Mouse (Mus musculus): Measurements from ENCODE around the gene Rbpj. TPM values are rescaled to one million over a fixed set of nuclear protein-coding genes. Genes with fewer than 3 reads are reported as not detected.
A peak's percentile ranks its signal among the peaks of the same experiment; 100 is the strongest.
"Not testable (repeated sequence)": the region's sequence is repeated elsewhere in the genome, so short reads cannot be mapped to it uniquely, and the experiment has no call there.

Gene Rbpj
- total and polyA plus RNA-seq, 2 experiments = 4.2 to 9.6 TPM

DNA sequence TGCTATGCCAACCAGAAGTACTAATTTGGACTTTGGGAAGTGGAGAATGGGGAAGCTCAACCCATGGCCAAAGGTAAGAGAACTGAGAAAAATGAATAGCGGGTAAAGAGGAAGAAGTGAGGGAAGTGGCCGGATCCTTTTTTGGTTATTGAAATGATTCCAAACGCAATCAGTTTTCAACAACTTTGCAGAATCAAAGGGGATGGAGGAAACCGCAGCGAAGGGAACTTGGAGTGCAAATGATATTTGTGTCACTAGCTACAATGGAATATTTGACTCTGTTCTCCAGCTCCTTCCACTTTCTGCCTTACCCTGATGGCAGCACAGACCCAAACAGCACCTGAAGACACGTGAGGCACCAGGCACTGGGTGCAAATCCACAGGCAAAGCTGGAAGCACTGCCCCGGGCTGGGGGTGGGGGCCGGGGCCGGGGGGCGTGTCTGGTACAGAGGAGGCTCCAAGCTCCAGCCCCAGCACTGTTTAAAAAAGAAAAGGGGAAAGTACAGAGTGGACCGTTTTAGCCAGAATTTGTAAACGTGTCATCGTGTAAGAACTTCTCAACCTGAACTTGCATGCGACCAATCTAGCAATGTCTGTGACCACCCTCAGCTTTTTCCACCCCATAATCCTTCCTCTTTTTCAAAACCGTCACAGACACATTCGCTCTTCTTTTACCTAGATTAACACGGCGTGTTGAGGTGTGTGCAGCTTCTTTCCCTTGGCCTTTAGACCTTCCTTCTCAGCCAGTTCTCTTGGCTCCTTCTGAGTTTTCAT is 74.1 kb downstream of the Rbpj start:
- no peak for TF ChIP-seq CTCF (IDR thresholded peaks at IDR 0.05; ENCODE audit: low read depth, low read length)
- no peak for TF ChIP-seq POLR2A (IDR thresholded peaks at IDR 0.05; ENCODE audit: extremely low read depth, insufficient read depth, low read length)
- H3K79me2 ChIP-seq (ENCODE audit: control insufficient read depth, insufficient read depth, low read length) = no peaks in the 10 kb centered on the region
- no peak overlapping the region for H3K9ac ChIP-seq (ENCODE audit: low read depth, low read length)
- no peaks in the 10 kb centered on the region for H3K4me1 ChIP-seq (ENCODE audit: control insufficient read depth, insufficient read depth, low read length)
- no peak overlapping the region for H3K27ac ChIP-seq (replicated peaks; ENCODE audit: insufficient read depth, low read depth, low read length)
- H3K27me3 ChIP-seq (ENCODE audit: control insufficient read depth, insufficient read depth, low read length) = no peaks in the 10 kb centered on the region
- H3K36me3 ChIP-seq (ENCODE audit: control insufficient read depth, insufficient read depth, low read length) = no peaks in the 10 kb centered on the region
- H3K4me3 ChIP-seq (ENCODE audit: insufficient read depth, low read depth, low read length) = no peak overlapping the region
- WGBS = 72% methylated on average over 18 of the region's 18 CpGs
- DNase-seq (ENCODE audit: extremely low read depth, low read depth, low spot score) = peak; percentile 22

GRCm38 (mm10) chr5:53542073-53542472 is 76.1 kb downstream of the Rbpj start:
- no peaks in the 10 kb centered on the region for H3K79me2 ChIP-seq (ENCODE audit: control insufficient read depth, insufficient read depth, low read length)
- H3K27me3 ChIP-seq (ENCODE audit: control insufficient read depth, insufficient read depth, low read length) = no peaks in the 10 kb centered on the region
- no peak for DNase-seq (ENCODE audit: extremely low read depth, low read depth, low spot score)
- WGBS = 28% methylated on average over 1 of the region's 1 CpGs
- no peak overlapping the region for H3K27ac ChIP-seq (replicated peaks; ENCODE audit: insufficient read depth, low read depth, low read length)
- no peak overlapping the region for H3K9ac ChIP-seq (ENCODE audit: low read depth, low read length)
- H3K4me1 ChIP-seq (ENCODE audit: control insufficient read depth, insufficient read depth, low read length) = no peaks in the 10 kb centered on the region
- no peaks in the 10 kb centered on the region for H3K36me3 ChIP-seq (ENCODE audit: control insufficient read depth, insufficient read depth, low read length)
- TF ChIP-seq CTCF (IDR thresholded peaks at IDR 0.05; ENCODE audit: low read depth, low read length) (no peak), POLR2A (IDR thresholded peaks at IDR 0.05; ENCODE audit: extremely low read depth, insufficient read depth, low read length) (no peak)
- no peak overlapping the region for H3K4me3 ChIP-seq (ENCODE audit: insufficient read depth, low read depth, low read length)

DNA sequence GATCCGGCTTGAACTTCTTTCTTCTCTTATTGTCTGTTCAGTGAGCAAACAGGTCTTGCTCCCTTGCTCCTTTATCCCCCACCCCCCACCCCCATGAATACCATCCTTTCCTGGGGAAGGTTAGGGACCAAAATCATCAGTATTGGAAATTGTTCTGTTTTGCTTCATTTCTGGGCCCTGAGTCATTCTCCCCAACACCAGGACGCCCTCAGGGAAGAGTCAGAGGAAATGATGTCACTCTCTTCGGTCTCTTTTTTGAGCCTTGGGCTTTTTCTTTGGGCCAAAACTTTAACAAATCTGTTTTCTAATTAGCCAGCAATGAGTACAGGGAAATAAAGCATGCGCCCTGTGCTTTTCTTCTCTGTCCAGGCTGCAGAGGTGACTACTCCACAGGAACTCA is 77.4 kb downstream of the Rbpj start:
- Histone ChIP-seq H3K79me2 (ENCODE audit: control insufficient read depth, insufficient read depth, low read length) (no peaks in the 10 kb centered on the region), H3K27ac (replicated peaks; ENCODE audit: insufficient read depth, low read depth, low read length) (no peak overlapping the region), H3K9ac (ENCODE audit: low read depth, low read length) (no peak overlapping the region), H3K27me3 (ENCODE audit: control insufficient read depth, insufficient read depth, low read length) (no peaks in the 10 kb centered on the region), H3K4me1 (ENCODE audit: control insufficient read depth, insufficient read depth, low read length) (no peaks in the 10 kb centered on the region), H3K4me3 (ENCODE audit: insufficient read depth, low read depth, low read length) (no peak overlapping the region), H3K36me3 (ENCODE audit: control insufficient read depth, insufficient read depth, low read length) (no peaks in the 10 kb centered on the region)
- no peak for DNase-seq (ENCODE audit: extremely low read depth, low read depth, low spot score)
- WGBS = 70% methylated on average over 4 of the region's 4 CpGs
- TF ChIP-seq CTCF (IDR thresholded peaks at IDR 0.05; ENCODE audit: low read depth, low read length) (no peak), POLR2A (IDR thresholded peaks at IDR 0.05; ENCODE audit: extremely low read depth, insufficient read depth, low read length) (no peak)

DNA sequence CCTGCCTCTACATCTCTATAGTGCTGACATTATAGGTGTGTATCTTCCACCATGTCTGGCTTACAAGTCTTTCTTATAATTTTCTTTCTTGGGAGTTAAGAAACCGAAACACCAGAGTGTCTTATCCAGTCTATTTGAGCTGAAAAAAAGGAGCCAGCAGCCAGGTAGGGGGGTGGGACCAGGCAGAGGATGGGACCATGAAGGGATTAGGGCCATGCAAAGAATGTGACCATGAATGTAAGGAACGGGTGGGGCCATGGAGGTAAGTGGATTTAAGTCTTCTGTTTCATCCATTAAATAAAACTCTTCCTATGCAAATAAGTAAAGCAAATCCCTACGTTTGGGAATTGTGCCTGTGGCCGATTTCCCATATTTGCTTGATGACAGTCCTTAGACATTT is 78.0 kb downstream of the Rbpj start:
- Histone ChIP-seq H3K9ac (ENCODE audit: low read depth, low read length) (no peak overlapping the region), H3K4me1 (ENCODE audit: control insufficient read depth, insufficient read depth, low read length) (no peaks in the 10 kb centered on the region), H3K36me3 (ENCODE audit: control insufficient read depth, insufficient read depth, low read length) (no peaks in the 10 kb centered on the region), H3K27ac (replicated peaks; ENCODE audit: insufficient read depth, low read depth, low read length) (no peak overlapping the region), H3K27me3 (ENCODE audit: control insufficient read depth, insufficient read depth, low read length) (no peaks in the 10 kb centered on the region), H3K79me2 (ENCODE audit: control insufficient read depth, insufficient read depth, low read length) (no peaks in the 10 kb centered on the region), H3K4me3 (ENCODE audit: insufficient read depth, low read depth, low read length) (no peak overlapping the region)
- no peak for TF ChIP-seq POLR2A (IDR thresholded peaks at IDR 0.05; ENCODE audit: extremely low read depth, insufficient read depth, low read length)
- no peak for TF ChIP-seq CTCF (IDR thresholded peaks at IDR 0.05; ENCODE audit: low read depth, low read length)
- no peak for DNase-seq (ENCODE audit: extremely low read depth, low read depth, low spot score)
- 86% methylated on average over 4 of the region's 4 CpGs for WGBS

- H3K9ac ChIP-seq (ENCODE audit: low read depth, low read length) = no peak overlapping the region
- TF ChIP-seq POLR2A (IDR thresholded peaks at IDR 0.05; ENCODE audit: extremely low read depth, insufficient read depth, low read length) = no peak
- no peak overlapping the region for H3K27ac ChIP-seq (replicated peaks; ENCODE audit: insufficient read depth, low read depth, low read length)
- 87% methylated on average over 6 of the region's 6 CpGs for WGBS
- no peak overlapping the region for H3K4me3 ChIP-seq (ENCODE audit: insufficient read depth, low read depth, low read length)
- no peaks in the 10 kb centered on the region for H3K4me1 ChIP-seq (ENCODE audit: control insufficient read depth, insufficient read depth, low read length)
- no peak for DNase-seq (ENCODE audit: extremely low read depth, low read depth, low spot score)
- H3K27me3 ChIP-seq (ENCODE audit: control insufficient read depth, insufficient read depth, low read length) = no peaks in the 10 kb centered on the region
- no peaks in the 10 kb centered on the region for H3K36me3 ChIP-seq (ENCODE audit: control insufficient read depth, insufficient read depth, low read length)
- H3K79me2 ChIP-seq (ENCODE audit: control insufficient read depth, insufficient read depth, low read length) = no peaks in the 10 kb centered on the region
Observed at GRCm38 (mm10) chr5:53546440-53546839, 80.5 kb downstream of the Rbpj start.

DNA sequence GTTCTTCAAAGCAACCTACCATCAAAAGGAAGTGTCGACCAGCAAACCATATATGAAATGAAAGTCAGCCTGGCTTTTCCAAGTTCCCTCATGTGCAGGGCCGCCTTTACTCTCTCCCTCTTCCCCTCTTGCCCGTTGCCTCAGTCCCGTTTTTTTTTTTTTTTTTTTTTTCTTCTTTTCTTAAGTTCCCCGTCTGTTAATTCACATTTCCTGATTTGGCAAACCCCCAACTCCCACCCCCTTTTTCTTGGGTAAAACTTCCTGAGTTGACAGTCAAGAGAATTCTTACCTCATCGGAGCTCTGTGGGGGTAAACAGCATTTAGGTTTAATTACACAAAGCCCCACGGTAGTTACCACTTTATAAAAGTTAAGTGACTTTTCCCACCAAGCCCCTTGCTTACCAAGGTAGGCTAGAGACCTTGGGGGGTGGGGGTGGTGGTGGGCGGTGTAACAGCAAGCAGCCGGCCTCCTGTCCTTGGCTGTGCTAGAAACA is 81.1 kb downstream of the Rbpj start:
- Histone ChIP-seq H3K27ac (replicated peaks; ENCODE audit: insufficient read depth, low read depth, low read length) (no peak overlapping the region), H3K27me3 (ENCODE audit: control insufficient read depth, insufficient read depth, low read length) (no peaks in the 10 kb centered on the region), H3K79me2 (ENCODE audit: control insufficient read depth, insufficient read depth, low read length) (no peaks in the 10 kb centered on the region), H3K36me3 (ENCODE audit: control insufficient read depth, insufficient read depth, low read length) (no peaks in the 10 kb centered on the region), H3K9ac (ENCODE audit: low read depth, low read length) (no peak overlapping the region), H3K4me3 (ENCODE audit: insufficient read depth, low read depth, low read length) (no peak overlapping the region), H3K4me1 (ENCODE audit: control insufficient read depth, insufficient read depth, low read length) (no peaks in the 10 kb centered on the region)
- WGBS = 59% methylated on average over 9 of the region's 9 CpGs
- TF ChIP-seq POLR2A (IDR thresholded peaks at IDR 0.05; ENCODE audit: extremely low read depth, insufficient read depth, low read length) (no peak), CTCF (IDR thresholded peaks at IDR 0.05; ENCODE audit: low read depth, low read length) (no peak)
- no peak for DNase-seq (ENCODE audit: extremely low read depth, low read depth, low spot score)

DNA sequence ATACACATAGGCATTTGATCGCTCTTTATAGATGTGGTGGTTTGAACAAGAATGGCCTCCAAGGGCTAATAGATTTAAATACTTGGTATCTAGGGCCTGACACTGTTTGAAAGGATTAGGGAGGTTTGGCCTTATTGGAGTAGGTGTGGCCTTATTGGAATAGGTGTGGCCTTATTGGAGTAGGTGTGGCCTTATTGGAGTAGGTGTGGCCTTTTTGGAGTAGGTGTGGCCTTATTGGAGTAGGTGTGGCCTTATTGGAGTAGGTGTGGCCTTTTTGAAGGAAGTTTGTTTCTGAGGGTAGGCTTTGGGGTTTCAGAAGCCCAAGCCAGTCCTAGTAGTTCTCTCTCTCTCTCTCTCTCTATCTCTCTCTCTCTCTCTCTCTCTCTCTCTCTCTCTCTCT is 84.4 kb downstream of the Rbpj start:
- H3K36me3 ChIP-seq (ENCODE audit: control insufficient read depth, insufficient read depth, low read length); H3K79me2 ChIP-seq (ENCODE audit: control insufficient read depth, insufficient read depth, low read length); H3K4me3 ChIP-seq (ENCODE audit: insufficient read depth, low read depth, low read length); H3K9ac ChIP-seq (ENCODE audit: low read depth, low read length); DNase-seq (ENCODE audit: extremely low read depth, low read depth, low spot score); H3K27ac ChIP-seq (replicated peaks; ENCODE audit: insufficient read depth, low read depth, low read length); H3K4me1 ChIP-seq (ENCODE audit: control insufficient read depth, insufficient read depth, low read length); H3K27me3 ChIP-seq (ENCODE audit: control insufficient read depth, insufficient read depth, low read length): not testable (repeated sequence)
- 98% methylated on average over 1 of the region's 1 CpGs for WGBS

Measured in liver, adult 2 months (tissue).